Mouse (Mus musculus) kidney, adult 2 months (tissue): ENCODE data around the gene Sez6.

Experiments used
- CTCF ChIP-seq: fragments of 200-500 bp; conservative IDR thresholded peaks from 2 replicates; pipeline ENCODE4 v1.5.1; 2011; ENCODE audit warnings: low read depth, mild to moderate bottlenecking, control low read depth, low read length, moderate library complexity, mixed read lengths; ENCODE audit not compliant: insufficient read depth, insufficient read length
- POLR2A ChIP-seq: fragments of 200-500 bp; IDR thresholded peaks from one replicate; pipeline ENCODE4 v1.6.1; 2011; ENCODE audit warnings: low read depth, low read length, control low read depth

DNA sequence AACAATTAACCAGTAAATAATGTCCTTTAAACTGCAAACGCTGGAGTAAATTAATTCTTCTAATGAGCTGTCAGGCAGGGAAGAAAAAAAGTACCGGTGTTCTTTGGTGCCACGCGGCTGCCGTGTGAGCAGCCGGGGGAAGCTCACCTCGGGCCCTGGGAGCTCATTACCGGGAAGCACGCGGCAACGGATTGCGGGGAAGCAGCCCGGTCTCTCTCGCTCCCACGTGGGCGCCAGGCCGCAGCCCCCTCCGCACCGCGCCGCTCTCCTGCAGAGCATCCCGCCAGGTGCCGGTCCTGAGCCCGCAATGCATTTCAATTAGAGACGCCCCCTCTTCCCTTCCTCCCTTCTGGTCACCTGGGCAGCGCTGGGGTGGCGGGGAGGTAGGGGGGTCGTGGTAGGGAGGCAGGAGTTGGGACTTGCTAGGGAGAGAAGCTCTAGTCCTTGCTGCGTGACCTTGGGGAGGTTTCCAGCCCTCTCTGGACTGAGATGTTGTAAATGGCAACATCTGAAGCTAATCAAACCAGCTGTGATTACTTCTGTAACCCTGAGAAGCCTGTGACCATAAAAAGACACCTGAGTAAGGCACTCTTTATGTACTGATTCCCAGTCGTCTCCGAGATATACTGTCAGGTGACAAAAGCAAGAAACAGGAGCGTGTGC is 15.9 kb upstream of the Sez6 start:
- TF ChIP-seq CTCF (no peak), POLR2A (no peak)
